ENCODE assay signal across 8 mouse cellular contexts in the genomic region with DNA sequence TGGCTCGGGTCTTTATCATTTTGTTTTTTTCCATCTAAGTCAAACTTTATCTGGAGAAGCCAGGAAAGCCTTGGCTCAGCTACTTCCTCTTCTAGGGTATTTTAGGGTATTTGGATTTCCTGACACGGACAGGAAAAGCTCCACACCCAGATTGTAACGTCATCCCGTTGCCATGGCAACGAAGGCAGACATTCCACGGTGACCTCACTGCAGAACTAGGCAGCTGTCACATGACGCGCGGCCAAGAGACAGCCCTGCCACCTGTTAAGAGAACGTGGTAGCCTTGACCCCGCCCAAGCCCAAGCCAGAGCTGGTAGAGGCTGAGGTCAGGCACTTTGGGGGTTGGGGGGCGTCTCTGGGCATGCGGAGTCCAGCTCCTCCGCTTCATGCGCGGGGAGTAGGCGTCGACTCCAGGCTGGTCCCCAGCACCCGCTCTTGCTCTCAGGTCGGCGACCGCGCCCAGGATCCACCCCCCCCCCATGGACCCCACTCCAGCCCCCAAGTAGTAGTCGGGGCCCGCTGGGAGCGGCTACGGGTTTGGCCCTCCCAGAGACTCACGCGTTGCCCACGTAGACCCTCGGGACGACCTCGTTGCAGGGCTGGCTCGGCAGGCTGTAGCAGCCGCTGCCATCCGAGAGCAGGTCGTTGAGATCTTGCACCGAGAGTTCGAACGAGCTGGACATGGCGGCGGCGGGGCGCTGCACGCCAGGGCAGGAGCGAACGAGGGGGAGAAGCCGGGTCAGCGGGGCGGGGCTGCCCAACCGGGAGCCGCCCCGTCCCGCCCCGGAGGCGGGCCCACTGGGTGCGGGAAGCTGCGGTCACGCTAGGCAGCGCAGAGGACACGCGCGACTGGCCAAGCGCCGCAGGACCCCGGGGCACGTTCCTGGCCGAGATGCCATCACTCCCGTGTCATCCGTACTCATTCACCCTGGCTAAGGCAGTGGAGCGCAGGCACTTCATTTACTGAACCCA. TPM values are rescaled to one million over a fixed set of nuclear protein-coding genes. Genes with fewer than 3 reads are reported as not detected.
A peak's percentile ranks its signal among the peaks of the same experiment; 100 is the strongest.
DNase-seq lines count a peak whose midpoint lies in the region; ATAC-seq and TF ChIP-seq lines count a peak whose summit lies in the region.

A gene (plus strand): TSS at position 226 of the 972 bp plus-strand sequence.

- TF ChIP-seq POLR2A in cortical plate, adult 2 months (IDR thresholded peaks at IDR 0.05; ENCODE audit: extremely low read depth, insufficient read depth, low read length), result peak; percentile 73; the same call in 1 of the 2 replicates

- H3K4me1 ChIP-seq in cortical plate, adult 2 months (ENCODE audit: control insufficient read depth, insufficient read depth, low read length), result peaks cover 8% of the 10 kb centered on the region; the same call in 1 of the 2 replicates

- peak; percentile 72 for ATAC-seq in megakaryocyte, adult 5-6 weeks (ENCODE audit: poor library complexity, severe bottlenecking)

- no peak for TF ChIP-seq CTCF in cortical plate, adult 2 months (IDR thresholded peaks at IDR 0.05; ENCODE audit: extremely low read depth, insufficient read depth, low read length)

- DNase-seq in adrenal gland, adult (ENCODE audit: inconsistent age in 2 of 2, low spot score in 1 of 2), result peak; percentile 97 to 98
- DNase-seq in gastrocnemius, adult 8-10 months (ENCODE audit: low spot score in 2 of 2), result peak; percentile 97
- peak; percentile 97 for DNase-seq in hindlimb bud, embryonic 11.5 days (ENCODE audit: extremely low spot score, low read depth, low spot score)
- peak; percentile 82 to 97 for DNase-seq in left cerebral cortex, adult 8-10 months (ENCODE audit: low spot score in 2 of 2)
- DNase-seq in right cerebral cortex, adult 18-20 months, result peak; percentile 95
- DNase-seq in urinary bladder, postnatal 10 days (ENCODE audit: low spot score), result peak; percentile 75

- H3K4me3 ChIP-seq in cortical plate, adult 2 months (ENCODE audit: insufficient read depth, low read length), result peak within 1 kb of the TSS; percentile 55

- peak within 1 kb of the TSS; percentile 87 for H3K27ac ChIP-seq in cortical plate, adult 2 months (ENCODE audit: insufficient read depth, low read length)

RNA-seq across cellular contexts. Expression of the gene that starts here (rescaled TPM):
- polyA plus RNA-seq in cortical plate, adult 2 months (2012; rRNA removed), result not detected in 2 replicates
- total RNA-seq in gastrocnemius, adult 8-10 months (2022), result not detected
- not detected for total RNA-seq in left cerebral cortex, adult 8-10 months (2022)
- not detected in 2 replicates for total RNA-seq in megakaryocyte, adult 5-6 weeks (2015)
- total RNA-seq in megakaryocyte, adult 5-6 weeks (2017), result not detected in 2 replicates

Comparison
In these comparisons a context has a peak if more than half of its experiments do, and no peak if none do; other contexts are left out.
1. Peak in every context shown above with its lines: DNase-seq, ATAC-seq, H3K4me3 ChIP-seq and H3K27ac ChIP-seq.
2. Peak in DNase-seq in gastrocnemius, adult 8-10 months; RNA of the gene not detected or under 1 TPM.
3. Peak in DNase-seq in left cerebral cortex, adult 8-10 months; RNA of the gene not detected or under 1 TPM.
4. Peak in ATAC-seq in megakaryocyte, adult 5-6 weeks; RNA of the gene not detected or under 1 TPM.